Mouse (Mus musculus) NIH3T3 (cell line): Measurements from ENCODE around the gene Ruvbl2.
A peak's percentile ranks its signal among the peaks of the same experiment; 100 is the strongest.

ENCODE experiments used
- DNase-seq: peaks from one replicate; pipeline ENCODE4 v3.0.0-alpha.2; 2012; ENCODE audit warnings: low read depth

The Ruvbl2 gene

GRCm38 (mm10) chr7:45460860-45461314, 23.0 kb upstream of the Ruvbl2 start:
- DNase-seq, result peak; percentile 96

GRCm38 (mm10) chr7:45460377-45460776, 22.5 kb upstream of the Ruvbl2 start:
- no peak for DNase-seq

DNA sequence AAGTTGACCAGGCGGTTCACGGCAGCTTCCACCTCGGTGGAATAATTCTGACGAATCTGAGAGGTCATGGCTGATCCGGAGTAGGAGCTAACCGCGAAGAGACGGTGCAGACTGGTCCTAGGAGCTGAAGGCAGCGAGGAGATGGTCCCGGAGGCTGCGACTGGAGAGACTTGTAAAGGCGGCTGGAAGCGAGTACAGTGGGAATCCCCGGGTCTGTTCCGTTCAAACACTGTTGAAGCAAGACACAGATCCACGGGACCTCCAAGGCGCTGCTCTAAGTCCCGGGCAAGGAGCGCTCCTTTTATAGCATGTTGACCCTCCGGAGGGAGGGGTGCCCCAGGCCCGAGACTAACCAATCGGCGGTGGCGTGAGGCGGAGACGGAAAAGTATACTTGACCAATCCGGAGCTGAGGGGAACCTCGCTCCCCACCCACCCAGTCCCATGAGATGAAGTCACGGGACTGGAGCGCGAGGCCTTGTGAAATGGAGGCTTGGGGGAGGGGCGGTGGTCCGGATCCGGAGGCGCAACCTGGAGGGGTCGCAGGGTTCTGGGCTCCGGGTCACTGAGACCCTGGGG, 21.8 kb upstream of the Ruvbl2 start, which contains the start of gene Ftl1:
Gene Ftl1 (minus strand): TSS at position 321 of the 577 bp plus-strand sequence.
- DNase-seq, result peak; percentile 99

DNA sequence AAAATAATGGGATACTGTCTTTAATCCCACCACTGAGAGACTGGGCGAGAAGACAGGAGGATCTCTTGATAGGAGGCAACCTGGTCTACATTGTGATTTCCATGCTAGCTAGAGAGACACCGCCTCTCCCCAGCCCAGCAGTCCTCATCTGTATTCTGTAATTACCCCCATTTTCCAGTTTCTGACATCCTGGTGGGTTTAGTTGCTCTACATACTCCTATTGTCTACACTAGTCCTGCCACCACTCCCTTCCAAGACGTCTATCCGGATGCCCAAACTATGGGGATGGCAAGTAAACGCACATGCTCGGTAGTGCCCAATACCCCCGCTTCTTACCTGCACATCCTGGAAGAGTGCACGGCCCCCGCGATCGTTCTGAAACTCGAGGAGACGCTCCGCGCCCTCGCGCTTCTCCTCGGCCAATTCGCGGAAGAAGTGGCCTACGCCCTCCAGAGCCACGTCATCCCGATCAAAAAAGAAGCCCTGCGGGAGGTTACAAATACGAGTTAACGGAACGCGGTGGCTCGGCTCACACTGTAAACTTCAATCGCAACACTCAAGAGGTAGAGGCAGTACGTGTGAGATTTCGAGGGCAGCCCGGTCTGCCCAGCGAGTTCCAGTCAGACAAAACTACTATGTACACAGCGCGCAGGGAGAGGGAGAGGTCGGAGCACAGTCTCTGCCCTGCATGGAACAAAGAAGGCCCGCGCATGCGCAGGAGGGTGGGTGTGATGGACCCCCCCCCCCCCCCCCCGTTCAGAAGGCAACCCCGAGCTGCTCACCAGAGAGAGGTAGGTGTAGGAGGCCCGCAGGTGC, 21.1 kb upstream of the Ruvbl2 start:
- peak; percentile 86 for DNase-seq

DNA sequence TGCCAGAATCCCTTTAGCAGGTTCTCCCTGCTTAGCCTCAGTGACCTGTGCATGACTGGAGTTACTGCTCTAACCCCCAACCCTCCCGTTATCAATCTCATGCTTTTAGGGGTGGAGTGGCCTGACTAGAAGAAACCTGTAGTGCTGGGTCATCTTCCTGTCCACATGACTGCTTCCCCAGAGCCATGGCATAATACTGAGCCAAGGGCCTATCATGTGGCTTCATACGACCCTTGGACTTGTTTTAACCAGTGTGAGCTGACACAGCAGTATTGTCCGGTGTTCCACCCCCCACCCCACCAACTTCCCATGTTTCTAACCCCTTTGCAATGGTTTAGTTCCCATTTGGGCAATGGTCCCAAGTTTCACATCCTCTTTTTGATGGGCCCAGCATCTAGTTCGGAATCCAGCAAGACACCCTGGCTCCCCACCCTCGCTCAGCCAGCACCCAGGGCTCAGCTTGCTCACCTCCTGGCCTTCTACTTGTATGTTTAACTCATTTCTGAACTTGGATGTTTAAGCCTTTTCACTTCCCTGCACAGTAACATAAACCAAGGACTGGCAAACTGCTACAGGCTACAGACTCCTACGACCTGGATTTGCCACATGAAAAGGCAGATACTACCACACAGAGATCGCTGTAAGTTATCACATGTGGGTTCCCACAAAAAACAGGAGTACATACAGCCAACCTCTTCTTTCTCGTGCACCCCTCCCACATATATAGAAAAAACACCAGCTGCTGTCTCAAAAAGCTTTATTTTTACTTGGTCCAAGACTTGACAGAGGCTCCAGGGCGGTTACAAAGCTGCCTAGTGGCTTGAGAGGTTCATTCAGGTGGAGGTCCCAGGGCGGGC, 19.5 kb upstream of the Ruvbl2 start:
- peak; percentile 73 for DNase-seq

GRCm38 (mm10) chr7:45456721-45457203, 18.9 kb upstream of the Ruvbl2 start:
- peak; percentile 49 for DNase-seq

GRCm38 (mm10) chr7:45455932-45456696, 18.2 kb upstream of the Ruvbl2 start:
- peak; percentile 38 for DNase-seq

DNA sequence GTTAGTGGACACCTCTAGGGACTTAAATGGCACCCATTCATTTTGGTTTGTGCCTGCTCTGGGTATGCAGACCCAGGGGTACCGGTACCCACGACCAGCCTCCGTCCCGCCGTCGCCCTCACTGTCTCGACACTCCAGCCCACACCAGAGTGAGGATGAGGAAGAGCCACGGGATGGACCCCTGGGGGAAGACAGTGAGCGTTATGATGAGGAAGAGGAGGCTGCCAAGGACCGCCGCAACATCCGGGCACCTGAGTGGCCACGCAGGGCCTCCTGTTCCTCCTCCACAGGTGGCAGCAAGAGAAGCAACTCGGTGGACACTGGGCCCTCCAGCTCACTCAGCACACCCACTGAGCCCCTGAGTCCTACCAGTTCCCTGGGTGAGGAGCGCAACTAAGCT, 17.1 kb upstream of the Ruvbl2 start:
- no peak for DNase-seq

DNA sequence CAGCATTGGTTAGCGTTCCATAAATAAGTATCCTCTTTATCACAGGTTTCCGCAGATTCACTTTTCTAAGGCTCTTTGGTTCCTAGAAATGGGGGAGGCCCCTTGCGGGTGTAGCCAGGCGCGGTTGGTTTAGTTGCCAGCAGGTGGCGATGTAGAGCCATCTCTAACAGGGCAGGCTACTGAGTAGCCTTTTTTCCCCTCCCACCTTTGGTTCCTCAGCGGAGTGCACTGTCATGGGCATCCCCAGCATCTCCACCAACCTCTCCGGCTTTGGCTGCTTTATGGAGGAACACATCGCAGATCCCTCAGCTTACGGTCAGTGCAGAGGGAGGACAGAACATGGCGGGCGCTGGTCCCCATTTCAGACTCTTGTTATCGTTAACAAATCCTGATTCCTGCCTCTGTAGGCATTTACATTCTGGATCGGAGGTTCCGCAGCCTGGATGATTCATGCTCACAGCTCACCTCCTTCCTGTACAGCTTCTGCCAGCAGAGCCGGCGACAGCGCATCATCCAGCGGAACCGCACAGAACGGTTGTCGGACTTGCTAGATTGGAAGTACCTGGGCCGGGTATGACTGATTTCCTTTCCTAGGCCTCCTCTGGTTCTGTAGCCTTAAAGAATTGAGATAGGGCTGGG, 13.6 kb upstream of the Ruvbl2 start:
- DNase-seq, result peak; percentile 87

DNA sequence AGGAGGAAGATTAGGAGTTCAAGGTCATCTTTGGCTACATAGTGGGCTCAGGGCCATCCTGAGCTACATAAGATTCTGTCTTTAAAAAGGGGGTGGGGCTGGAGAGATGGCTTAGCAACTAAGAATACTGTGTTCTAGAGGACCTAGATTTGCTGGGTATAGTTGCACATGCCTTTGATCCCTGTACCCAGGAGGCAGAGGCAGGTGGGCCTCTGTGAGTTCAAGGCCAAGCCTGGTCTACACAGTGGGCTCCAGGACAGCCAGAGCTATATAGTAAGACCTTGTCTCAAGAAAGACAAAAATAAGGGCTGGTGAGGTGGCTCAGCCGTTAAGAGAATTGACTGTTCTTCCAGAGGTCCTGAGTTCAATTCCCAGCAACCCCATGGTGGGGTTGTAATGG, 12.1 kb upstream of the Ruvbl2 start:
- no peak for DNase-seq

- peak; percentile 60 for DNase-seq
Observed at GRCm38 (mm10) chr7:45447325-45447990, 9.6 kb upstream of the Ruvbl2 start.

GRCm38 (mm10) chr7:45446589-45446988, 8.7 kb upstream of the Ruvbl2 start:
- no peak for DNase-seq

DNA sequence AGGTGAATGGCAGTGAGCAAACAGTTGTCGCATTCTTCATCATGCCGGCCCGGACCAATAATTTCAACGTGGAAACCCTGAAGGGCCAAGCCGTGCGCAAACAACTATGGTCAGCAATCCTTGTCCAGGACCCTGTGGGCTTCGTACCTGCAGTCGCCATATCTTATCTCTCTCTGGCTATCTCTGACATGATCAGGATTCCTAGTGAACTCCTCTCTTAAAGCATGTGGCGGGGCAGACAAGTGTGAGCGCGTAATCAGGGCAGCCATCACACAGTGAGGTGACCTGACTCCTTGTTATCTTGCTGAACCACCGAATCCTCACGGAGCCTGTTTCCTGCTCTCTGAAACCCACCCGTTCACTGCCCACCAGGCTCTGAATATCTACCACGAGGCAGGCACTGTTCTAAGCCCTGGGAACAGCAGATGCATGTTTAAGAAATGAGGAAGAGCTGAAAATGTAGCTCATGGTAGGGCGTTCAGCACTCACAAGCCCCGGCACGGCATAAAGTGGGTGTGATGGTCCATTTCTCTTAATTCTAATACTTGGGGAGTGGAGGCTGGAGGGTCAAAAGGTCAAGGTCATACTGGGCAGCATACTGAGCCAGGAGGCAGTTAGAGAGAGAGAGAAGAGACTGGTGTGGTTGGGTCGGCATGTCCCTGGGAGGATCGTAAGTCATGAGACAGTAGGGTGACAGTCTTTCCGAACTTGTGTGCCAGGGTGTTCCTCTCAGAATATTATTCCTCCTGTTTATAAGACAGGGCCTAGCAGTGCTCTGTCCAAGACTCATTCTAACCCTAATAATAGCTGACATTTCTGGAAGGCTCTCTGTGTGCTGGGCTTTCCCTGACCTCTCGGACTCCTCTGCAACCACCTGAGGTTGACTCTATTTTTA, 5.9 kb upstream of the Ruvbl2 start:
- DNase-seq, result no peak

DNA sequence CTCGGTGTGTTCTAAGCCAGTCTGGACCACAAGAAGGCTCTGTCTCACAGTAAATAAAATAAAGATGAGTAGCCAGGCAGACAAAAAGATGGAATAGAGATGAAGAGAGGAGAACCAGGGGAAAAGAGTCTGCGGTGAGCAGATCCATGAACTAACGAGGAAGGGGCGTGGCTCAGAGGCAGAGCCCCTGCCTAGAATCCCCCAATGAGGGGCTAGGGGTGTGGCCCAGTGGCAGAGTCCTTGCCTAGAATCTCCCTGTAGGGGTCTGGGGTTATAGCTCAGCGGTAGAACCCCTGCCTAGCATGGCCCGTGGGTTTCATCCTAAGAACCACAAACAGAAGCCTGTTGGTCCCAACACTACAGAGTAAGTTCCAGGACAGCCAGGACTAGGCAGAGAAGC, 850 bp downstream of the Ruvbl2 start:
- DNase-seq, result no peak

GRCm38 (mm10) chr7:45436444-45436843, 1.5 kb downstream of the Ruvbl2 start:
- no peak for DNase-seq

GRCm38 (mm10) chr7:45435038-45435437, 2.9 kb downstream of the Ruvbl2 start:
- DNase-seq, result peak; percentile 45

DNA sequence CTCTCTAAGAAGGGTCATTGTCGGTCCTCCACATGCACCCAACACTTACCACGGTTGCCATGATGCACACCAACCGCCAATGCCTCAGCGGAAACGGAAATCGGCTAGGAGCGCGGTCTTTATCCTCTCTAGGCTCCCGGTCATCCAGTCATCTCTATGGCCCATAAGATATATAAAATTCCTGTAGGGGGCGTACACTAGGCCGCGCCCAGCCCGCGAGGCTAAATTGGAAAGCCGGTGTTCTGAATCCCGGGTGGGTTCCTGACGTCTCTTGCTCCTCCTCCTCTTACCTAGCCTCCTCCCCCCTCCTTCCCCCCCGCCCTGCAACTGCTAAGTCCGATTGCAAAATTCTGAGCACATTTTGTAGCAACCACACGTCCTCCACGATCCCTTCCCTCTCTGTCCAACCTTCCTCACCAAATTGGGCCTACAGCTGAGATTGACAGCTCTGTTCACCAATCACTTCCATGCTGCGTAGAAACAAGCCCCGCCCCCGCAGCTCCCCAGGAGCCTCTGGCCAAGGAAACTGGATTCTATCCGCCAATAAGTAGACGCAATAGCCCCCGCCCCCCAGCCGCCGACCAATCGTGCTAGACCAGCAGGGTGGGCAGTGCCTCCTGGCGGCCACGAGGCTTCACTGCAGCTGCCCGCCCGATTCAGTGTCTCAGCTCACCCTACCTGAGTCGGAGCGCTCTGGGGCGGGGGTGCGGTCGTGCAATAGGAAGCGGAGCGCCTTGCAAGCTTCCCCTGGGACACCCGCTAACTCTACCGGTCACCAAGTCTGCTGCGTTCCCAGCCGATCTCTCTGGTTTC, 3.5 kb downstream of the Ruvbl2 start, which contains the start of gene Gys1:
Gene Gys1 (plus strand): TSS at position 642 of the 813 bp plus-strand sequence.
- DNase-seq, result peak; percentile 100

- DNase-seq, result no peak
Observed at GRCm38 (mm10) chr7:45433835-45434202, 4.1 kb downstream of the Ruvbl2 start.

DNA sequence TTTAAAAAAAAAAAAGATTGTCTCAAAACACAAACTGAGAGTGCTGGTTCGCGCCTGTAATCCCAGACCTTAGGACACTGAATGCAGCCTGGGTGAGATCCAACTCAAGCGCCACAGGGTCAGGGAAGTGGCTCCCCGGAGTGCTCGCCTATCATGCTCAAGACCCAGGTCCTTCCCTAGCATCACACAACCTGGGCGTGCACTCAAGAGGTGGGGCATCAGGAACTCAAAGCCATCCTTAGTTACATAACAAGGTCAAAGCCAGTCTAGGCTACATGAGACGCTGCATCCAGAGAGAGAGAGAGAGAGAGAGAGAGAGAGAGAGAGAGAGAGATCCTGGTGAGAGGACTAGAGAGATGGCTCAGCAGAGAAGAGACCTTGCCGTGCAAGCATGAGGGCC, 11.3 kb downstream of the Ruvbl2 start:
- DNase-seq, result no peak
